Mouse (Mus musculus): ENCODE results near the gene Aanat.

- TF ChIP-seq POLR2A (IDR thresholded peaks at IDR 0.05; ENCODE audit: low read depth, low read length) (no peak), MAX (IDR thresholded peaks at IDR 0.05; ENCODE audit: low read length) (no peak), CTCF (conservative IDR thresholded peaks at IDR 0.05 in 1 of 2, IDR thresholded peaks at IDR 0.05 in 1 of 2; ENCODE audit: low read depth in 2 of 2, low read length in 2 of 2) (no peak), SMC3 (IDR thresholded peaks at IDR 0.05; ENCODE audit: low read depth, low read length) (no peak), PAX5 (IDR thresholded peaks at IDR 0.05; ENCODE audit: low read length) (no peak), KAT2A (IDR thresholded peaks at IDR 0.05; ENCODE audit: insufficient replicate concordance, low read length) (no peak), GABPA (IDR thresholded peaks at IDR 0.05; ENCODE audit: insufficient replicate concordance, low read depth, low read length) (no peak), ZNF384 (IDR thresholded peaks at IDR 0.05; ENCODE audit: low read depth, low read length) (no peak)
These were observed 20.8 kb upstream of the Aanat start for GRCm38 (mm10) chr11:116565283-116566041.
